Mouse (Mus musculus): Measurements from ENCODE around the gene Nkd1.

Gene Nkd1

GRCm38 (mm10) chr8:88610271-88610670 is 89.1 kb downstream of the Nkd1 start:
- no peak for DNase-seq (ENCODE audit: low read depth in 2 of 2, low spot score in 2 of 2)

GRCm38 (mm10) chr8:88614981-88615380 is 93.8 kb downstream of the Nkd1 start:
- no peak for DNase-seq (ENCODE audit: low read depth in 2 of 2, low spot score in 2 of 2)

GRCm38 (mm10) chr8:88618612-88619011 is 97.5 kb downstream of the Nkd1 start:
- no peak for DNase-seq (ENCODE audit: low read depth in 2 of 2, low spot score in 2 of 2)

- peak in 1 of 2 experiments; percentile 24 for DNase-seq (ENCODE audit: low read depth in 2 of 2, low spot score in 2 of 2)
Observed at GRCm38 (mm10) chr8:88619513-88619912, 98.4 kb downstream of the Nkd1 start.

- no peak for DNase-seq (ENCODE audit: low read depth in 2 of 2, low spot score in 2 of 2)
Observed at GRCm38 (mm10) chr8:88620931-88621330, 99.8 kb downstream of the Nkd1 start.

GRCm38 (mm10) chr8:88621408-88621807 is 100.3 kb downstream of the Nkd1 start:
- peak; percentile 50 to 67 for DNase-seq (ENCODE audit: low read depth in 2 of 2, low spot score in 2 of 2)

- no peak for DNase-seq (ENCODE audit: low read depth in 2 of 2, low spot score in 2 of 2)
Observed at GRCm38 (mm10) chr8:88623351-88623750, 102.2 kb downstream of the Nkd1 start.

GRCm38 (mm10) chr8:88624276-88624675 is 103.1 kb downstream of the Nkd1 start:
- DNase-seq (ENCODE audit: low read depth in 2 of 2, low spot score in 2 of 2) = no peak

- no peak for DNase-seq (ENCODE audit: low read depth in 2 of 2, low spot score in 2 of 2)
Observed at GRCm38 (mm10) chr8:88626433-88626832, 105.3 kb downstream of the Nkd1 start.

- DNase-seq (ENCODE audit: low read depth in 2 of 2, low spot score in 2 of 2) = no peak
Observed at GRCm38 (mm10) chr8:88626940-88627264, 105.7 kb downstream of the Nkd1 start.

- DNase-seq (ENCODE audit: low read depth in 2 of 2, low spot score in 2 of 2) = no peak
Observed at GRCm38 (mm10) chr8:88627265-88627991, 106.3 kb downstream of the Nkd1 start.

GRCm38 (mm10) chr8:88628001-88628774 is 107.0 kb downstream of the Nkd1 start:
- no peak for DNase-seq (ENCODE audit: low read depth in 2 of 2, low spot score in 2 of 2)

- DNase-seq (ENCODE audit: low read depth in 2 of 2, low spot score in 2 of 2) = no peak
Observed at GRCm38 (mm10) chr8:88630225-88630624, 109.1 kb downstream of the Nkd1 start.

- no peak for DNase-seq (ENCODE audit: low read depth in 2 of 2, low spot score in 2 of 2)
Observed at GRCm38 (mm10) chr8:88631081-88631480, 109.9 kb downstream of the Nkd1 start.

- no peak for DNase-seq (ENCODE audit: low read depth in 2 of 2, low spot score in 2 of 2)
Observed at GRCm38 (mm10) chr8:88633343-88633765, 112.2 kb downstream of the Nkd1 start.

GRCm38 (mm10) chr8:88635474-88636397 is 114.6 kb downstream of the Nkd1 start, which contains the start of gene Snx20:
Snx20 (minus strand) TSS chr8:88636128.
- DNase-seq (ENCODE audit: low read depth in 2 of 2, low spot score in 2 of 2) = peak; percentile 62 to 69

GRCm38 (mm10) chr8:88637092-88638000 is 116.2 kb downstream of the Nkd1 start:
- DNase-seq (ENCODE audit: low read depth in 2 of 2, low spot score in 2 of 2) = no peak

GRCm38 (mm10) chr8:88638908-88639307 is 117.8 kb downstream of the Nkd1 start:
- DNase-seq (ENCODE audit: low read depth in 2 of 2, low spot score in 2 of 2) = no peak

- DNase-seq (ENCODE audit: low read depth in 2 of 2, low spot score in 2 of 2) = no peak
Observed at GRCm38 (mm10) chr8:88642734-88643564, 121.8 kb downstream of the Nkd1 start.
